Mouse (Mus musculus) frontal cortex, adult 2 months (tissue): ENCODE results near the gene Nmnat3. TPM values are rescaled to one million over a fixed set of nuclear protein-coding genes. Genes with fewer than 3 reads are reported as not detected.

Experiments used
- DNase-seq, 2 experiments: peaks; one replicate each; pipeline ENCODE4 v3.0.0; 2022; ENCODE audit warnings: low spot score in 1 of 2; ENCODE audit errors: extremely low spot score in 1 of 2
- polyA plus RNA-seq: library from polyadenylated mRNA; depleted of rRNA; stranded (reverse); fragments of >200 nt; gene quantifications from 2 replicates; pipeline ENCODE4 v1.2.3, GENCODE M21; 2012; rRNA removed

The Nmnat3 gene
- polyA plus RNA-seq, 1 experiment = 3.3 TPM

- no peak for DNase-seq
These were observed 179.5 kb downstream of the Nmnat3 start for GRCm38 (mm10) chr9:98466709-98467108.

Other genes with a start within 250 kb of the Nmnat3 start
- gene Rbp1, start 135.5 kb downstream of the Nmnat3 start, polyA plus RNA-seq = 20.5 and 22.1 TPM in 2 replicates
- 0.21 TPM in 1 of 2 replicates, not detected in the other for gene Rbp2, start 198.7 kb downstream of the Nmnat3 start, polyA plus RNA-seq